Mouse (Mus musculus) C2C12 (cell line): Measurements from ENCODE around the gene Pdk2.

Experiments used
- CTCF ChIP-seq: IDR thresholded peaks from one replicate; pipeline ENCODE4 v1.5.1; 2011; ENCODE audit not compliant: control insufficient read depth, insufficient read depth, insufficient read length
- FOSL1 ChIP-seq: IDR thresholded peaks from one replicate; pipeline ENCODE4 v1.8.0; 2011; ENCODE audit warnings: mild to moderate bottlenecking, low read length; ENCODE audit not compliant: poor library complexity, insufficient read depth, severe bottlenecking
- MAX ChIP-seq: IDR thresholded peaks from one replicate; pipeline ENCODE4 v1.6.1; 2011; ENCODE audit warnings: mild to moderate bottlenecking, control low read depth
- MYOD1 ChIP-seq: IDR thresholded peaks from one replicate; pipeline ENCODE4 v1.6.1; 2011; ENCODE audit warnings: low read depth; ENCODE audit not compliant: control insufficient read depth, insufficient read length
- USF1 ChIP-seq: IDR thresholded peaks from one replicate; pipeline ENCODE4 v1.6.1; 2011; ENCODE audit warnings: low read depth, mild to moderate bottlenecking, control low read depth, moderate library complexity

GRCm38 (mm10) chr11:95034902-95035301, 6.3 kb downstream of the Pdk2 start:
- TF ChIP-seq CTCF (no peak), MAX (no peak), FOSL1 (no peak), MYOD1 (no peak), USF1 (no peak)
